Mouse (Mus musculus): ENCODE data around the gene Fam13c. TPM values are rescaled to one million over a fixed set of nuclear protein-coding genes. Genes with fewer than 3 reads are reported as not detected.
A peak's percentile ranks its signal among the peaks of the same experiment; 100 is the strongest.

Fam13c gene
- polyA plus RNA-seq, 1 experiment from 2014 or later = 24.7 TPM

DNA sequence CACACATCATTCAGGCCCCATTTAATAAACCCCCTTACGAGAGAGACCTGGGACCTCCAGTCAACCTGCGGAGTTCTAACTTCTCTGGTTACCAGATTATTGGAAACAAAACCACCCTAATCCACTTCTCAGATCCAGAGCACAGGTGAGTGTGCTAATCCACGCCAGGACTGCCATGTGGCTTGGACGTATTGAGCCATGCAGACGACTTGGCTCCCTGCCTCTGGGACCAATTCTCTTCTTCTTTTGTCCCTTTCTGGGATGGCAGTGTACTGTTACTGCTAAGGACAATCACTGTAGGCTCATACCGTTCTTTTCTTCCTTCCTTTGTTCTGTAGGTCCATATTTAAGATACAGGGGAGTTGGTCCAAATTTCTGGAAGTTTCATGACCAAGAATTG lies 102.6 kb downstream of the Fam13c start:
- H3K27ac ChIP-seq (ENCODE audit: low read depth, low read length) = no peak overlapping the region
- no peak overlapping the region for H3K4me3 ChIP-seq (ENCODE audit: low read length)
- no peaks in the 10 kb centered on the region for H3K9me3 ChIP-seq (ENCODE audit: control insufficient read depth, low read length)
- peaks cover 10% of the 10 kb centered on the region for H3K36me3 ChIP-seq (ENCODE audit: control insufficient read depth, insufficient read depth, low read length)
- H3K4me2 ChIP-seq (ENCODE audit: low read length) = no peak overlapping the region
- H3K27me3 ChIP-seq (replicated peaks; ENCODE audit: control insufficient read depth, insufficient read depth, low read length) = no peaks in the 10 kb centered on the region
- no peak overlapping the region for H3K9ac ChIP-seq (ENCODE audit: low read depth, low read length)
- no peaks in the 10 kb centered on the region for H3K4me1 ChIP-seq (ENCODE audit: control insufficient read depth, insufficient read depth, low read depth, low read length)
- WGBS = 73% methylated on average over 6 of the region's 6 CpGs
- ATAC-seq = no peak

DNA sequence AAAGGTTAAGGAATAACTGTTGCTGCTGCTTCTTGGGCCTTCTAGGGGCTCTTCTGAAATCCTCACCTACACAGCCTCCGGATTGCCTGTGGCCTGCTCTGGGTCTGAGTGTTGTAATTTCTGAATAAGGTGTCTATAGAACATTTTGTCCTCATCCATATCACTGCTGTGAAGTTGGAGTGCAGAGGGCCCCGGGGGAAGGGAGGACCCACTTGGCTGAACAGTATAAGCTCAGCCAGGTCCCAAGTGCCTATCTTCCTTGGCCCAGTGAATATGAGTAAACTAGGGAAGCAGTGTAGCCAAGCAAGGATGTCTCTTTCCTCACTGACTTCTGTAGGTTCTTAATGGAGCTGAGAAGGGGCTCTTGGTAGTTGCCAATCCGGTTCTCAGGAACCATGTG lies 112.2 kb downstream of the Fam13c start:
- ATAC-seq = no peak
- no peak overlapping the region for H3K9ac ChIP-seq (ENCODE audit: low read depth, low read length)
- peaks cover 20% of the 10 kb centered on the region for H3K36me3 ChIP-seq (ENCODE audit: control insufficient read depth, insufficient read depth, low read length)
- WGBS = 92% methylated on average over 3 of the region's 3 CpGs
- no peak overlapping the region for H3K4me2 ChIP-seq (ENCODE audit: low read length)
- no peak overlapping the region for H3K27ac ChIP-seq (ENCODE audit: low read depth, low read length)
- H3K4me1 ChIP-seq (ENCODE audit: control insufficient read depth, insufficient read depth, low read depth, low read length) = no peaks in the 10 kb centered on the region
- no peak overlapping the region for H3K4me3 ChIP-seq (ENCODE audit: low read length)
- no peaks in the 10 kb centered on the region for H3K27me3 ChIP-seq (replicated peaks; ENCODE audit: control insufficient read depth, insufficient read depth, low read length)
- no peaks in the 10 kb centered on the region for H3K9me3 ChIP-seq (ENCODE audit: control insufficient read depth, low read length)

DNA sequence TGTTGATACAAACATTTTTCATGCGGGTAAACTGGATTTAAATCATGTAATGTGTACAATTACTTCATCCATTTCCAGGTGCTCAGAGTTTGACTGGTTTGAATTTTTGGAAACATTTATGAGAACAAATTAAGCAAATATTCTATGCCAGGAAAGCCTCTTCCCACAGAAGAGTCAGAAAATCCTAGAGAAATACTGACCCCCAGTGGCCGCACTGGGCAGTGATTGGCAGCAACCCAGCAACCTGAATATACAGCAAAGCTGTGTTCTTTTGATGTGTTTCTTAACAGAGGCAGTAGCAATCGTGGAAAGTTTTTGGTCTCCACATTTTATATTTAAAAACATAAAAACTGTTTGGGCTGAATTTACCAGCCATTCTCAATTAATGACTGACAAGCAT lies 123.4 kb downstream of the Fam13c start:
- no peak overlapping the region for H3K4me3 ChIP-seq (ENCODE audit: low read length)
- H3K4me2 ChIP-seq (ENCODE audit: low read length) = no peak overlapping the region
- 26% methylated on average over 3 of the region's 3 CpGs for WGBS
- no peaks in the 10 kb centered on the region for H3K27me3 ChIP-seq (replicated peaks; ENCODE audit: control insufficient read depth, insufficient read depth, low read length)
- H3K36me3 ChIP-seq (ENCODE audit: control insufficient read depth, insufficient read depth, low read length) = peaks cover 19% of the 10 kb centered on the region
- no peak overlapping the region for H3K9ac ChIP-seq (ENCODE audit: low read depth, low read length)
- no peak overlapping the region for H3K27ac ChIP-seq (ENCODE audit: low read depth, low read length)
- H3K4me1 ChIP-seq (ENCODE audit: control insufficient read depth, insufficient read depth, low read depth, low read length) = no peaks in the 10 kb centered on the region
- no peaks in the 10 kb centered on the region for H3K9me3 ChIP-seq (ENCODE audit: control insufficient read depth, low read length)
- ATAC-seq = peak; percentile 63; the same call in 1 of the 2 replicates

DNA sequence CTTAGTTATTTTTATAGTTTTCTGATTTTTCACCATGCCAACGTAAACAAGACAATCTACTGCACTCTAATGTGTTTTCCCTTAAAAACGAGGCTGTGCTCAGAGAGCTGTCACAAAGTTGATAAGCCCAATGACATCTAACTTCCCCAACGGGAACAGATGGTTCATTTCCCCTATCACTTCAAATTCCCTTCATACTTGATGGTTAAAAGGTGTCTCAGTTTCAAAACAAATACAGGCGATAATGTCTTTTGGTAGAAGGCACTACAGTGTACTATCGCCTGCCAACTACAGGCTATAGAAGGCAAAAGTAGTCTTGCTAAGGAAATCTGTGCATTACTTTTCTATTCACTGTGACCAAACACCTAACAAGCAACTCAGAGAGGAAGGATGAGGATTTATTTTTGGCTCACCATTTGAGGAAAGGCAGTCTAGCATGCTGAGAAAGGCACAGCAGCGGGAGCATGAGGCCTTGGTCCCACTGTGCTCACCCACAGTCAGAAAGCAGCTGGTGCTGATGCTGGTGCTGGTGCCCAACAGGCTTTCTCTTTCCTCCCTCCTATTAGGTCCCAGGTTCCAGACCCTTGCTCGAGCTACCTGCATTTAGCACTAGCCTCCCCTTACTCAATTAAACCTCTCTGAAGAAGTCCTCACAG lies 141.4 kb downstream of the Fam13c start:
- Histone ChIP-seq H3K27ac (ENCODE audit: low read depth, low read length) (no peak overlapping the region), H3K9me3 (ENCODE audit: control insufficient read depth, low read length) (no peaks in the 10 kb centered on the region), H3K9ac (ENCODE audit: low read depth, low read length) (no peak overlapping the region), H3K4me1 (ENCODE audit: control insufficient read depth, insufficient read depth, low read depth, low read length) (peaks cover 4% of the 10 kb centered on the region; the same call in 1 of the 2 replicates), H3K27me3 (replicated peaks; ENCODE audit: control insufficient read depth, insufficient read depth, low read length) (no peaks in the 10 kb centered on the region), H3K4me2 (ENCODE audit: low read length) (no peak overlapping the region), H3K4me3 (ENCODE audit: low read length) (no peak overlapping the region), H3K36me3 (ENCODE audit: control insufficient read depth, insufficient read depth, low read length) (no peaks in the 10 kb centered on the region)
- no peak for ATAC-seq
- WGBS = 61% methylated on average over 7 of the region's 7 CpGs

DNA sequence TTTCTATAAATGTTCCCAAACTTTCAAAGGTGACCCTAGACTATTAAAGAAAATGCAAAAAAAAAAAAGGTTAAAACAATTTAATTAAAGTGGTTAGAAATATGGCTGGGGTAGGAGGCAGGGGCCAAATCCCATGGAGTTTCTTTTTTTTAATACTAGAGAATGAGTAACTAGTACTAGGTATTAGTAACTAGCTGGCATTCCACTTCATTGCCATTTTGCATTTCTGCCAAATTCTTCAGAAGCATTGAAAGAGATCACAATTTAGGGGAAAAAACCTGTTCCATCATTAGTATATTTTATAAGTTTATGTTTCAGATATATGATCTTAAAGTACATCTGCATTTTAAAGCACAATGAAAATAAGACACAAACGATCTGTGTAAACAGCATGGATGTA lies 143.9 kb downstream of the Fam13c start:
- Histone ChIP-seq H3K27me3 (replicated peaks; ENCODE audit: control insufficient read depth, insufficient read depth, low read length) (no peaks in the 10 kb centered on the region), H3K36me3 (ENCODE audit: control insufficient read depth, insufficient read depth, low read length) (no peaks in the 10 kb centered on the region), H3K9ac (ENCODE audit: low read depth, low read length) (no peak overlapping the region), H3K9me3 (ENCODE audit: control insufficient read depth, low read length) (no peaks in the 10 kb centered on the region), H3K4me2 (ENCODE audit: low read length) (no peak overlapping the region), H3K4me3 (ENCODE audit: low read length) (no peak overlapping the region), H3K27ac (ENCODE audit: low read depth, low read length) (no peak overlapping the region), H3K4me1 (ENCODE audit: control insufficient read depth, insufficient read depth, low read depth, low read length) (peaks cover 4% of the 10 kb centered on the region; the same call in 1 of the 2 replicates)
- WGBS = 87% methylated on average over 1 of the region's 1 CpGs
- ATAC-seq = no peak

DNA sequence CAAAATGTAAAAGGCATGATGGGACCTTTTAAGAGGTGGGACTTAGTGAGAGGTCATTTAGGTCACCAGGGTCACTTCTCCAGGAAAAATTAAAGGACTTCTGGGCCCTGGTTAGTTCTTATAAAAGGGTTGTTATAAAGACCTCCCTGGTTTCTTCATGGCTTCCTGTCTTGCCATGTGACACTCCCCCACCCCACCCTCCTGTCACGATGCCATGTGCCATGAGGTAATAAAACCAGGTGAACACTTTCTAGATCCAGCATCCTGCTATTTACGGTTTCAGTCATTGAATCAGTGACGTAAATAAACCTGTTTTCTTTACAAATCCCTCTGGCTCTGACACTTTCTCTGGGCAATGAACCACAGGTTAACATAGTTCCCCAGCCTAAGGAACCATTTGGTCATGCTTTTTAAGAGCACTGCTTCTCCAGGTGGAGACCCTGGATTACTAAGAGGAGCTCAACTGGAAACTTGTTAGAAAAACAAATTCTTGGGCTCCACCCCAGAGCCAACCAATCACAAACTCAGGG lies 146.7 kb downstream of the Fam13c start:
- ATAC-seq = no peak
- WGBS = 88% methylated on average over 3 of the region's 3 CpGs
- no peaks in the 10 kb centered on the region for H3K27me3 ChIP-seq (replicated peaks; ENCODE audit: control insufficient read depth, insufficient read depth, low read length)

DNA sequence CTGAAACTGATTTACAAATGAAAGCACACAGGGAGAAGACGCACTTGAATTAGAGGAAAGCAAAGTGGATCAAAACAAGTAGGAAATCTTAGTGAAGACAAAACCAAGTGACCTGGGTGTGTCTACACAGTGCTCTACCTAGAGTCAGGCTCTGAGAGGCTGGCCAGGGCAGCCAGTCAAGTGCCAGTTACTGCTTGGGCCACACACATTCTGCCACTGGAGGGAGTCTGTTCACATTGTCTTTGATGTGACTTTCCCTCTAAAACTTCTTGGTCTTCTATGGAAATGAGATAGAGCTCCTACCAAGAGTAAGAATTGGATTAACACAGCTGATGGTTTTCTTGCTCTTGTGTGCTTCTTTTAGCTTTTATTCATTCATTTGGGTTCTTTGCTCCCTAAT lies 153.7 kb downstream of the Fam13c start:
- Histone ChIP-seq H3K9me3 (ENCODE audit: control insufficient read depth, low read length) (no peaks in the 10 kb centered on the region), H3K9ac (ENCODE audit: low read depth, low read length) (no peak overlapping the region), H3K27ac (ENCODE audit: low read depth, low read length) (no peak overlapping the region), H3K36me3 (ENCODE audit: control insufficient read depth, insufficient read depth, low read length) (no peaks in the 10 kb centered on the region), H3K4me1 (ENCODE audit: control insufficient read depth, insufficient read depth, low read depth, low read length) (peaks cover 10% of the 10 kb centered on the region), H3K4me2 (ENCODE audit: low read length) (peak overlapping the region; percentile 17; the same call in 1 of the 2 replicates), H3K4me3 (ENCODE audit: low read length) (no peak overlapping the region), H3K27me3 (replicated peaks; ENCODE audit: control insufficient read depth, insufficient read depth, low read length) (no peaks in the 10 kb centered on the region)
- ATAC-seq = no peak; the same call in 1 of the 2 replicates
- WGBS = 42% methylated on average over 1 of the region's 1 CpGs

More for the DNA sequence above, 146.7 kb downstream of the Fam13c start:
- no peak overlapping the region for H3K9ac ChIP-seq (ENCODE audit: low read depth, low read length)
- H3K4me1 ChIP-seq (ENCODE audit: control insufficient read depth, insufficient read depth, low read depth, low read length) = peaks cover under 1% of the 10 kb centered on the region; the same call in 1 of the 2 replicates
- no peak overlapping the region for H3K27ac ChIP-seq (ENCODE audit: low read depth, low read length)
- H3K4me3 ChIP-seq (ENCODE audit: low read length) = no peak overlapping the region
- H3K4me2 ChIP-seq (ENCODE audit: low read length) = no peak overlapping the region
- no peaks in the 10 kb centered on the region for H3K9me3 ChIP-seq (ENCODE audit: control insufficient read depth, low read length)
- no peaks in the 10 kb centered on the region for H3K36me3 ChIP-seq (ENCODE audit: control insufficient read depth, insufficient read depth, low read length)

DNA sequence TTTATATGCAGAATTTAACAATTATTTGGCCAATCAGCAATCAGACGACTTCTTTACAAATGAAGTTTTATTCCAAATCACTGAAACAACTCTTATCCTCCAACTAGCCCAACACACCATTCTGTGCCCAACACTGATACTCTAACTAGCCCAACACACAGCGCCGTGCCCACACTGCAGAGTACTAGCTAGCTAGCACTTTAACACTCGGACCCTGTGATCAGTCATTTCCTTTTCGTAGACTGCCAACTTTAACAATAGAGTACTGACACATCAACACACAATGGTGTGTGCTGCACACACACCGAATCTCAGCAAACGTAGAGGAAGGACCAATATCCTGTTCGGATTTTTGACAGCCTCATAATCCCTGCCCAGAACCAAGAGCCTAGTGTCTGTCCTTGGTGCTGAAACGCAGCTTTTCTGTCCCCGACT lies 157.8 kb downstream of the Fam13c start:
- Histone ChIP-seq H3K4me2 (ENCODE audit: low read length) (peak overlapping the region; percentile 78), H3K4me3 (ENCODE audit: low read length) (peak overlapping the region; percentile 87), H3K27me3 (replicated peaks; ENCODE audit: control insufficient read depth, insufficient read depth, low read length) (no peaks in the 10 kb centered on the region), H3K4me1 (ENCODE audit: control insufficient read depth, insufficient read depth, low read depth, low read length) (peaks cover 10% of the 10 kb centered on the region), H3K9me3 (ENCODE audit: control insufficient read depth, low read length) (no peaks in the 10 kb centered on the region), H3K36me3 (ENCODE audit: control insufficient read depth, insufficient read depth, low read length) (no peaks in the 10 kb centered on the region), H3K9ac (ENCODE audit: low read depth, low read length) (peak overlapping the region; percentile 99), H3K27ac (ENCODE audit: low read depth, low read length) (peak overlapping the region; percentile 98)
- ATAC-seq = peak; percentile 21; the same call in 1 of the 2 replicates
- 5% methylated on average over 10 of the region's 10 CpGs for WGBS

DNA sequence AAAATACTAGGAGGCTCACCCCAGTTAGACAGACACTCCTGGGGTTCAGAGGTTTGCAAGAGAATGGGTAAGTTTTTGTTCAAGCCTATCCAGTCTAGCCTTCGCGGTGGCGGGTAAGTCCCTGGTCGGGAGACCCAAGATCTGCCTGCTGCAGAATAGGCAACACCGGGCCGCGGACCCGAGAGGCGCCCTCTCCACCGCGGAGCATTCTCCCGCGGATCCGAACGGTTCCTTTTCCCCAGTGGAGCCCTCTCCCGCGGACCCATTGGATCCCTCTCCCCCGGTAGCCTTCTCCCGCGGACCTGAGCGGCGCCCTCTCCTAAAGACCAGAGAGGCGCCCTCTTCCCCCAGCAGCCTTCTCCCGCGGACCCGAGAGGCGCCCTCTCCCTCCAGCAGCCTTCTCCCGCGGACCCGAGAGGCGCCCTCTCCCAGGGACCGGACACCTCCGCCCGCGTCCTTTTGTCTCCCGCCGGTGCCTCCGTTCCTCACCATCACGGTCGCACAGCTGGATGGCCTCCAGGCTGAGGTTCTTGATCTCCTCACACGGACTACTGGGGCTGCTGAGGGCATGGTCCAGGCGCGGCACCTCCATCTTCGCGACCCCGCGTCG lies 158.3 kb downstream of the Fam13c start:
- under 1% methylated on average over 47 of the region's 48 CpGs for WGBS
- H3K9ac ChIP-seq (ENCODE audit: low read depth, low read length) = peak overlapping the region; percentile 99
- H3K27ac ChIP-seq (ENCODE audit: low read depth, low read length) = peak overlapping the region; percentile 98
- H3K36me3 ChIP-seq (ENCODE audit: control insufficient read depth, insufficient read depth, low read length) = no peaks in the 10 kb centered on the region
- peak overlapping the region; percentile 78 for H3K4me2 ChIP-seq (ENCODE audit: low read length)
- peaks cover 10% of the 10 kb centered on the region for H3K4me1 ChIP-seq (ENCODE audit: control insufficient read depth, insufficient read depth, low read depth, low read length)
- H3K27me3 ChIP-seq (replicated peaks; ENCODE audit: control insufficient read depth, insufficient read depth, low read length) = no peaks in the 10 kb centered on the region
- H3K4me3 ChIP-seq (ENCODE audit: low read length) = peak overlapping the region; percentile 87
- no peaks in the 10 kb centered on the region for H3K9me3 ChIP-seq (ENCODE audit: control insufficient read depth, low read length)
- peak; percentile 66 for ATAC-seq
